Mouse (Mus musculus) neural tube, embryonic 11.5 days (tissue): ENCODE measurements around the gene Ip6k2. TPM values are rescaled to one million over a fixed set of nuclear protein-coding genes. Genes with fewer than 3 reads are reported as not detected.

ENCODE experiments used
- ATAC-seq: fragments of 200-750 bp; cut with Nextera tagmentation; 2 replicates; pipeline ENCODE4 v1.8.0; 2017; ENCODE audit warnings: moderate number of reproducible peaks, mild to moderate bottlenecking, moderate TSS enrichment, moderate library complexity; ENCODE audit not compliant: insufficient read depth, low FRiP score, low TSS enrichment
- DNase-seq: peaks from one replicate; pipeline ENCODE4 v3.0.0-alpha.2; 2015; ENCODE audit warnings: low spot score
- H3K27ac ChIP-seq: fragments of 300-500 bp; sonication (generic); 2 replicates; pipeline ENCODE4 v1.5.1; 2014; ENCODE audit warnings: low read depth, mild to moderate bottlenecking, low read length
- H3K27me3 ChIP-seq: fragments of 300-500 bp; sonication (generic); 2 replicates; pipeline ENCODE4 v1.6.1; 2014; ENCODE audit warnings: mild to moderate bottlenecking, low read length, mixed read lengths; ENCODE audit not compliant: control insufficient read depth, insufficient read depth
- H3K36me3 ChIP-seq: fragments of 300-500 bp; sonication (generic); 2 replicates; pipeline ENCODE4 v1.6.1; 2014; ENCODE audit warnings: mild to moderate bottlenecking, low read length, moderate library complexity, mixed read lengths; ENCODE audit not compliant: control insufficient read depth, insufficient read depth
- H3K4me1 ChIP-seq: fragments of 300-500 bp; sonication (generic); 2 replicates; pipeline ENCODE4 v1.6.1; 2014; ENCODE audit warnings: low read length, mixed read lengths; ENCODE audit not compliant: control insufficient read depth, insufficient read depth
- H3K4me2 ChIP-seq: fragments of 300-500 bp; sonication (generic); 2 replicates; pipeline ENCODE4 v1.6.1; 2014; ENCODE audit warnings: low read depth, mild to moderate bottlenecking, moderate library complexity
- H3K4me3 ChIP-seq: fragments of 300-500 bp; sonication (generic); 2 replicates; pipeline ENCODE4 v1.5.1; 2014; ENCODE audit warnings: low read depth, low read length
- H3K9ac ChIP-seq: fragments of 300-500 bp; sonication (generic); 2 replicates; pipeline ENCODE4 v1.6.1; 2014; ENCODE audit warnings: mild to moderate bottlenecking, low read length
- H3K9me3 ChIP-seq: fragments of 300-500 bp; sonication (generic); 2 replicates; pipeline ENCODE4 v1.6.1; 2016; ENCODE audit warnings: low read length; ENCODE audit not compliant: control insufficient read depth
- WGBS: fragments of 180-500 bp; shearing (Covaris S2); extraction: QIAGEN DNeasy Blood & Tissue Kit; methylation state at CpG from one replicate; pipeline ENCODE4 v1.1.7; 2014; 5-methylcytosine and 5-hydroxymethylcytosine counted together
- polyA plus RNA-seq: library from polyadenylated mRNA; unstranded; fragments of >200 nt; fragmentation: Nextera tagmentation; extraction: Ambion mirVana; gene quantifications from 2 replicates; pipeline ENCODE4 v1.2.1, GENCODE M21; 2014

Ip6k2 gene
- 121 and 129 TPM in 2 replicates for polyA plus RNA-seq

- peak within 1 kb of the TSS; percentile 94 for H3K4me3 ChIP-seq
- DNase-seq (peak; percentile 98), ATAC-seq (peak; percentile 97)
- WGBS, result under 1% methylated on average over 55 of the region's 56 CpGs
- no peaks in the 10 kb centered on the region for H3K27me3 ChIP-seq
- no peaks in the 10 kb centered on the region for H3K9me3 ChIP-seq
- H3K36me3 ChIP-seq, result no peaks in the 10 kb centered on the region
- H3K9ac ChIP-seq, result peak within 1 kb of the TSS; percentile 98
- H3K4me2 ChIP-seq, result peak within 1 kb of the TSS; percentile 72
- peak within 1 kb of the TSS; percentile 98 for H3K27ac ChIP-seq
- H3K4me1 ChIP-seq, result peaks cover 31% of the 10 kb centered on the region
Measured at GRCm38 (mm10) chr9:108783548-108784463, at the start of gene Ip6k2. Gene Ip6k2, plus strand, starts transcription at chr9:108783796.

GRCm38 (mm10) chr9:108734626-108735025, 49.0 kb upstream of the Ip6k2 start:
- Histone ChIP-seq H3K9me3 (no peaks in the 10 kb centered on the region), H3K4me2 (no peak overlapping the region), H3K27ac (no peak overlapping the region), H3K4me1 (no peaks in the 10 kb centered on the region), H3K36me3 (0 out of 2 replicates have a peak, but pooled peaks cover 2% of the 10 kb centered on the region), H3K9ac (no peak overlapping the region), H3K4me3 (no peak overlapping the region), H3K27me3 (no peaks in the 10 kb centered on the region)
- DNase-seq, result no peak
- no peak for ATAC-seq

GRCm38 (mm10) chr9:108739239-108739638, 44.4 kb upstream of the Ip6k2 start:
- Histone ChIP-seq H3K4me1 (no peaks in the 10 kb centered on the region), H3K9ac (no peak overlapping the region), H3K4me3 (no peak overlapping the region), H3K9me3 (no peaks in the 10 kb centered on the region), H3K36me3 (no peaks in the 10 kb centered on the region), H3K4me2 (no peak overlapping the region), H3K27ac (no peak overlapping the region), H3K27me3 (no peaks in the 10 kb centered on the region)
- WGBS, result 30% methylated on average over 3 of the region's 3 CpGs
- DNase-seq, result no peak
- no peak for ATAC-seq

GRCm38 (mm10) chr9:108740062-108740461, 43.5 kb upstream of the Ip6k2 start:
- ATAC-seq, result no peak

GRCm38 (mm10) chr9:108742048-108742447, 41.5 kb upstream of the Ip6k2 start:
- no peak overlapping the region for H3K4me3 ChIP-seq
- no peaks in the 10 kb centered on the region for H3K27me3 ChIP-seq
- H3K9me3 ChIP-seq, result no peaks in the 10 kb centered on the region
- H3K4me2 ChIP-seq, result no peak overlapping the region
- H3K27ac ChIP-seq, result no peak overlapping the region
- H3K4me1 ChIP-seq, result no peaks in the 10 kb centered on the region
- ATAC-seq, result no peak
- H3K36me3 ChIP-seq, result peaks cover 5% of the 10 kb centered on the region
- no peak for DNase-seq
- 89% methylated on average over 9 of the region's 9 CpGs for WGBS
- no peak overlapping the region for H3K9ac ChIP-seq

More at GRCm38 (mm10) chr9:108740062-108740461, 43.5 kb upstream of the Ip6k2 start:
- Histone ChIP-seq H3K27ac (no peak overlapping the region), H3K36me3 (no peaks in the 10 kb centered on the region), H3K4me3 (no peak overlapping the region), H3K27me3 (no peaks in the 10 kb centered on the region), H3K4me2 (no peak overlapping the region), H3K4me1 (no peaks in the 10 kb centered on the region), H3K9ac (no peak overlapping the region), H3K9me3 (no peaks in the 10 kb centered on the region)
- 96% methylated on average over 1 of the region's 1 CpGs for WGBS
- no peak for DNase-seq

- Histone ChIP-seq H3K9me3 (no peaks in the 10 kb centered on the region), H3K27me3 (no peaks in the 10 kb centered on the region), H3K4me1 (no peaks in the 10 kb centered on the region), H3K27ac (no peak overlapping the region), H3K9ac (no peak overlapping the region), H3K4me2 (no peak overlapping the region), H3K4me3 (no peak overlapping the region), H3K36me3 (peaks cover 8% of the 10 kb centered on the region)
- 81% methylated on average over 14 of the region's 14 CpGs for WGBS
- ATAC-seq (no peak), DNase-seq (no peak)
Measured at GRCm38 (mm10) chr9:108746876-108747499, 36.6 kb upstream of the Ip6k2 start.

- H3K27ac ChIP-seq, result no peak overlapping the region
- no peak overlapping the region for H3K4me3 ChIP-seq
- no peaks in the 10 kb centered on the region for H3K27me3 ChIP-seq
- no peak for ATAC-seq
- H3K4me2 ChIP-seq, result no peak overlapping the region
- no peak overlapping the region for H3K9ac ChIP-seq
- no peak for DNase-seq
- no peaks in the 10 kb centered on the region for H3K4me1 ChIP-seq
- WGBS, result 74% methylated on average over 3 of the region's 3 CpGs
- H3K36me3 ChIP-seq, result peaks cover 8% of the 10 kb centered on the region
- no peaks in the 10 kb centered on the region for H3K9me3 ChIP-seq
Measured at GRCm38 (mm10) chr9:108747694-108748093, 35.9 kb upstream of the Ip6k2 start.

GRCm38 (mm10) chr9:108748600-108749183, 34.9 kb upstream of the Ip6k2 start:
- DNase-seq, result no peak
- H3K36me3 ChIP-seq, result peaks cover 8% of the 10 kb centered on the region

More at GRCm38 (mm10) chr9:108748600-108749183, 34.9 kb upstream of the Ip6k2 start:
- WGBS, result 86% methylated on average over 11 of the region's 11 CpGs
- Histone ChIP-seq H3K27me3 (no peaks in the 10 kb centered on the region), H3K4me1 (no peaks in the 10 kb centered on the region), H3K4me3 (no peak overlapping the region), H3K9ac (peak overlapping the region; percentile 37; the same call in 1 of the 2 replicates), H3K27ac (no peak overlapping the region), H3K4me2 (no peak overlapping the region), H3K9me3 (no peaks in the 10 kb centered on the region)
- ATAC-seq, result no peak
